Mouse (Mus musculus): ENCODE data around the gene Nbl1. TPM values are rescaled to one million over a fixed set of nuclear protein-coding genes. Genes with fewer than 3 reads are reported as not detected.

Gene Nbl1
- polyA plus RNA-seq (2016; fragmentation: Nextera tagmentation; extraction: Ambion mirVana): 6.4 and 7.3 TPM in 2 replicates

DNA sequence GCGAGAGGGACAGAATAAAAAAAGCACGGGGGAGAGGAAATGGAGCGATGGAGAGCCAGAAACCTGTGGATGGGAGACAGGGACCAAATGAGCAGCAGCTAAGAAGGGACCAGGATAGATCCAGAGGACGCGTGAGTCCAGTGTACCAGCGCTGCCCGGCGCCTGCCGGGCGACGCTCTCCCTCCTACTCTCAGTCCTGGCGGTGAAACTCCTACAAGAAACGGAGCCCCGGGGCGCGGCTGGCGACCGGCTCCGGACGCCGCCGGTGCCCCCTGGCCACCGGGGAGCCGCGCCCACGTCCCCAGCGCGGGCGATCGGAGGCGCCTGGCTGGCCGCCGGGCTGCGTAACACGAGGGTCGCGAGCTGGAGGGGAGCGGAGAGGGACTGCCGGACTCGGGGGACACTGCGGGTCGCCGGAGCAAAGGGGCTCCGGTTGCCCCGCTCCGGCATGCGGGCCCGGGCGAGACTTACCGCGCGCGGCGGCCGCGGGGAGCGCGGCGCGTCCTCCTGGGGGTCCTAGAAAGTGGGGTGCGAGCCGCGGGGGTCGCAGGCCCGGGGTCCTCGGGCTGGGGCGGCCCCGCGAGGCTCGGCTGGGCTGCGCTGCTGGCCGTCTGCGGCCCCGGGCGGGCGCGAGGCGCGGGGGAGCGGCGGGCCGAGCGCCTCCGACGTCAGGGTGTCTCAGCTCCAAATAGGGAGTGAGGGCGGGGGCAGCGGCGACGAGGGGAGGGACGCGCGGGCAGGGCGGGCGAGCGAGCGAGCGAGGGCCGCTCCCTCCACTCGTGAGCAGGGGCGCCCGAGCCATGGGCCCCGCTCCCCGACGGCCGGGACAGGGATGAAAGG is at the start of gene Nbl1:
TSS of gene Nbl1 (minus strand) at position 638 of the 840 bp plus-strand sequence.
- Histone ChIP-seq H3K27ac (peak within 1 kb of the TSS; percentile 88), H3K4me1 (peaks cover 37% of the 10 kb centered on the region), H3K4me3 (peak within 1 kb of the TSS; percentile 71), H3K9me3 (no peaks in the 10 kb centered on the region), H3K36me3 (no peaks in the 10 kb centered on the region), H3K27me3 (ENCODE audit: insufficient read depth, poor library complexity, severe bottlenecking) (peaks cover 77% of the 10 kb centered on the region)
- no peak for DNase-seq (ENCODE audit: low spot score)
- 1% methylated on average over 88 of the region's 105 CpGs for WGBS

DNA sequence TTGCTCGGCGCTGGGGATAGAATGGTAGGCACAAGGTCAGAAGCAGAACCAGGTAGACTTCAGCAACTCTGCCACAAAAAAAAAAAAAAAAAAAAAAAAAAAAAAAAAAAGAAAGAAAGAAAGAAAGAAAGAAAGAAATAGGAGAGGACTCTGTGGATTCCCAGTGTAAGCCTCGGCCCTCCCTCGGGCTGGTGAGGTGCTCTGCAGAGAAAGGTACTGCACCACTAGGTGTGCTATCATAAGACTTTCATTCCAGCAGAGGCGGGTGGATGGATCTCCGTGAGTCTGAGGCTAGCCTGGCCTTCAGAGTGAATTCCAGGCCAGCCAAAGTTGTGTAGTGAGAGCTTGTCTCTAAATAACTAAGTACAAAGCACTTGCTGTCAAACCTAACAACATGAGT is 49.0 kb upstream of the Nbl1 start:
- DNase-seq (ENCODE audit: low spot score): no peak
- no peak overlapping the region for H3K27ac ChIP-seq
- peaks cover 6% of the 10 kb centered on the region for H3K4me1 ChIP-seq
- H3K9me3 ChIP-seq: no peaks in the 10 kb centered on the region
- H3K36me3 ChIP-seq: no peaks in the 10 kb centered on the region
- WGBS: 71% methylated on average over 6 of the region's 6 CpGs
- no peak overlapping the region for H3K4me3 ChIP-seq
- H3K27me3 ChIP-seq (ENCODE audit: insufficient read depth, poor library complexity, severe bottlenecking): no peaks in the 10 kb centered on the region

DNA sequence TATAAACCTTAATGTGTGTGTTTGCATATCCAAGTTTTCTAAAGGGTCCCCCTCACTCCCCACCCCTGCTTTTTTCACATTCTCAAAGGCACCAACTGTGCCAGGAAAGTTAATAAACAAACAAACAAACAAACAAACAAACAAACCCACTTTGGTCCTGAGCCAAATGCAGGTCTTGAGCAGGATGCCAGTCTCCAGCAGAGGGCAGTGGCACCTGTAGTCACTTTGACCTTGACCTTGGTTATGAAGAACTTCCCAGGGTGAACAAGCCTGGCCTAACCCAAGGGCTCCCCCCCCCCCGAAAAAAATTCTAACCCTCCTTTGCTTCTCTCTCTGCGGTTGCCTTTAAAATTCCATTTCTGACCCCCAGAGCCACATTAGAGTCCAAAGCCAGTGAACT is 47.5 kb upstream of the Nbl1 start:
- H3K27ac ChIP-seq: no peak overlapping the region
- DNase-seq (ENCODE audit: low spot score): no peak
- 64% methylated on average over 2 of the region's 2 CpGs for WGBS

DNA sequence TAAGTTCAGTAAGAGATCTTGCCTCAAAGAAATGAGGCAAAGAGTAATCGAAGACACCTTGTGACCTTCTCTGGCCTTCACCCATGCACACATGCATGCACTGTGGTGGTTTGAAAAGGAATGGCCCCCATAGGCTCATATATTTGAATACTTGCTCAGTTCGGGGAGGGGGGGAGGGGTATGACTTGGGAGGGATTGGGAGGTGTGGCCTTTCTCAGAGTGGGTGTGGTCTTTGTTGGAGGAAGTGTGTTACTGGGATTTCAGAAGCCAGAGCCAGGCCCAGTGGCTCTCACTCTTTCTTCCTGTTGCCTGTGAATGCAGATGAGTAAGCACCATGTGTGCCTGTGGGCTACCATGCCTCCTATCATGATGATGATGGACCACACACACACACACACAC is 43.2 kb upstream of the Nbl1 start:
- WGBS: 86% methylated on average over 2 of the region's 2 CpGs
- no peaks in the 10 kb centered on the region for H3K27me3 ChIP-seq (ENCODE audit: insufficient read depth, poor library complexity, severe bottlenecking)

More for the DNA sequence above, 47.5 kb upstream of the Nbl1 start:
- H3K27me3 ChIP-seq (ENCODE audit: insufficient read depth, poor library complexity, severe bottlenecking): no peaks in the 10 kb centered on the region
- no peaks in the 10 kb centered on the region for H3K36me3 ChIP-seq
- no peaks in the 10 kb centered on the region for H3K9me3 ChIP-seq
- H3K4me1 ChIP-seq: peaks cover 6% of the 10 kb centered on the region
- H3K4me3 ChIP-seq: no peak overlapping the region

DNA sequence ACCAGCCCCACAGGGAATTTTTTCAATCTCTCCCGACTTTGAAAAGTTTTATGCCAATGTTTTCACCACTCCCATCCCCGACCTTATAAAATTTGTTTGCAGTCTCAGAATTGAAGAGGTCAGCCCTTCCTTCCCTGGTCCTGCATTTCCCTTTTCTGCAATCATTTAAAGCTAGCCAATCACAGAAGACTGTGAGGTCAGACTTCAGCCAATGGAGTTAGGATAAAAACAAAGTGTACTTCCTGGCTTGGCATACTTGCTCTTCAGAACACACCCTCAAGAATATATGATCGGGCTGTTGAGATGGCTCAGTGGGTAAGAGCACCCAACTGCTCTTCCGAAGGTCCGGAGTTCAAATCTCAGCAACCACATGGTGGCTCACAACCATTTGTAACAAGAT is 40.3 kb upstream of the Nbl1 start:
- no peaks in the 10 kb centered on the region for H3K9me3 ChIP-seq
- DNase-seq (ENCODE audit: low spot score): no peak
- peaks cover 19% of the 10 kb centered on the region for H3K4me1 ChIP-seq
- 80% methylated on average over 5 of the region's 5 CpGs for WGBS
- no peak overlapping the region for H3K4me3 ChIP-seq
- no peak overlapping the region for H3K27ac ChIP-seq
- no peaks in the 10 kb centered on the region for H3K36me3 ChIP-seq
- no peaks in the 10 kb centered on the region for H3K27me3 ChIP-seq (ENCODE audit: insufficient read depth, poor library complexity, severe bottlenecking)

More for the DNA sequence above, 43.2 kb upstream of the Nbl1 start:
- no peak overlapping the region for H3K4me3 ChIP-seq
- DNase-seq (ENCODE audit: low spot score): no peak
- H3K36me3 ChIP-seq: no peaks in the 10 kb centered on the region
- H3K4me1 ChIP-seq: no peaks in the 10 kb centered on the region
- no peaks in the 10 kb centered on the region for H3K9me3 ChIP-seq
- no peak overlapping the region for H3K27ac ChIP-seq

DNA sequence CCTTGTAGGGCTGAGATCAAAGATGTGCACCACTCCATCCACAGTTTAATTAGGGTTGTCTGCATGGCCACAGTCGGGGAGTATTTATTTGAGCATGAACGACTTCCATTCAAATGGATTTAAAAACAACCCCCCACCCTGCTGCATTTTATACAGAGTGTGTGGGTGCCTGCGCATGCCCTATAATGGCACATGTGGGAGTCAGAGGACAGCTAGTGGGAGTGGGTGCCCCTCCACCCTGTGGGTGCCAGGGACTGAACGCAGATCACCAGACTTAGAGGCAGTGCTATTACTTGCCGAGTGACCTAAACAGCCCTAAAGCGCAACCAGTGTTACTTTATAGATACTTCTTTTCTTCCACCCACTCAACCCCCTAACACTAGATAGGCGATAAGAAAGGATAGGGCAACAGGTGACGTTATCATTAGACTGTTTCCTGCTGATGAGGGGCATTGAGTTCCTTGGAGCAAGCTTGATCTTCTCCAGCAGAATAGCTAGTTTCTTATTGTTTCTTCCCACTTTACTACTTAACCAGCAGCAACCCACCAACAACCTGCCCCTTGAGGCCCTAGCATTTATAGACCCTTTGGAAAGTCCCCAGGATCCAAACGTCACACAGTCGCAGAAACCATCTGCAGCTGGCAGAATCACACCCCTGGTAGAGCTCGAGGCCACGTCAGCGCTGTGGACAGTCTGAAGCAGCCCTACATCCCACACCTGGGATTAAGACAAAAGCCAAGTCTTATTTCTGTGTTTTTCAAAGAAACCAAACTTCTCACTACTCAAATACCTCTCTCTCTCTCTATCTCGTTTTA is 39.3 kb upstream of the Nbl1 start:
- Histone ChIP-seq H3K36me3 (peaks cover under 1% of the 10 kb centered on the region), H3K27ac (peak overlapping the region; percentile 65), H3K27me3 (ENCODE audit: insufficient read depth, poor library complexity, severe bottlenecking) (no peaks in the 10 kb centered on the region), H3K4me1 (peaks cover 20% of the 10 kb centered on the region), H3K4me3 (no peak overlapping the region), H3K9me3 (no peaks in the 10 kb centered on the region)
- 79% methylated on average over 14 of the region's 14 CpGs for WGBS
- no peak for DNase-seq (ENCODE audit: low spot score)

DNA sequence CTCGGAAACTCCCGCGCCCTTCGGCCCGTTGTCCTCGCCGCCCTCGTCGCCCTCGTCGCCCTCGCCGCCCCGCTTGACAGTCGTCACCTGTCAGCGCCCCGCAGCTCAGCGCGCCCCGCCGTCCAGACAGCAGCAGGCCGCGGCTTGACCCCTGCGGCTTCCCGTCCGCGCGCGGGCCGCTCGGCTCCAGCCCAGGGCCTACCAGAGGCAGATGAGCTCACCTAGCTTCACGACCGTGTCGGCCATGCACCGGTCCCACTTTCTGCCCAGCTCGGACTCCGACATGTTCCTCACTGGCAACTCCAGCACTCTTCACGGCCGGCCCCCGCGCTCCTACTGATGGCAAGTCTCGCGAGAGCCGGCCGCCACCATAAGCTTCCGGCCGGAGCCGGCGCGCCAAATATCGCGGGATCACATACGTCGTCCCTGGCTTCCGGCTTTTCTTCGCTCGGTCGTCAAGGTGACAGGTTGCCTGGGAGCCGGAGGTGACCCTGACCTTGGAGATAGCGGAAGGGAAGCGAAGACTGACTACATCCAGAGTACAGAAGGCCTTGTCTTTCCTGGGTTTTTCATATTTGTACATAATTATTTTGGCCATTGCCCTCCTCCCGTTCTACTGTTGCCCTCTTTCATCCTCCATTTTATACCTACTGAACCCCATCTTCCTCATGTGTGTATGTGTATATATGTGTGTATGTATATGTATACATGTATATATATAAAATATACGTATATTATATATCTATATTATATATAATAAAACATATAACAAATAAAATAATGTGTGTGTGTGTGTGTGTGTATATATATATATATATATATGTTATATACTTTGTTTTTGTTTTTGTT is 38.1 kb upstream of the Nbl1 start, which contains the start of gene Minos1:
TSS of gene Minos1 (minus strand) at position 413 of the 849 bp plus-strand sequence.
- Histone ChIP-seq H3K4me1 (peaks cover 20% of the 10 kb centered on the region), H3K27me3 (ENCODE audit: insufficient read depth, poor library complexity, severe bottlenecking) (no peaks in the 10 kb centered on the region), H3K36me3 (peaks cover 8% of the 10 kb centered on the region), H3K9me3 (no peaks in the 10 kb centered on the region), H3K4me3 (peak within 1 kb of the TSS; percentile 90), H3K27ac (peak within 1 kb of the TSS; percentile 95)
- WGBS: under 1% methylated on average over 63 of the region's 63 CpGs
- DNase-seq (ENCODE audit: low spot score): peak; percentile 98

DNA sequence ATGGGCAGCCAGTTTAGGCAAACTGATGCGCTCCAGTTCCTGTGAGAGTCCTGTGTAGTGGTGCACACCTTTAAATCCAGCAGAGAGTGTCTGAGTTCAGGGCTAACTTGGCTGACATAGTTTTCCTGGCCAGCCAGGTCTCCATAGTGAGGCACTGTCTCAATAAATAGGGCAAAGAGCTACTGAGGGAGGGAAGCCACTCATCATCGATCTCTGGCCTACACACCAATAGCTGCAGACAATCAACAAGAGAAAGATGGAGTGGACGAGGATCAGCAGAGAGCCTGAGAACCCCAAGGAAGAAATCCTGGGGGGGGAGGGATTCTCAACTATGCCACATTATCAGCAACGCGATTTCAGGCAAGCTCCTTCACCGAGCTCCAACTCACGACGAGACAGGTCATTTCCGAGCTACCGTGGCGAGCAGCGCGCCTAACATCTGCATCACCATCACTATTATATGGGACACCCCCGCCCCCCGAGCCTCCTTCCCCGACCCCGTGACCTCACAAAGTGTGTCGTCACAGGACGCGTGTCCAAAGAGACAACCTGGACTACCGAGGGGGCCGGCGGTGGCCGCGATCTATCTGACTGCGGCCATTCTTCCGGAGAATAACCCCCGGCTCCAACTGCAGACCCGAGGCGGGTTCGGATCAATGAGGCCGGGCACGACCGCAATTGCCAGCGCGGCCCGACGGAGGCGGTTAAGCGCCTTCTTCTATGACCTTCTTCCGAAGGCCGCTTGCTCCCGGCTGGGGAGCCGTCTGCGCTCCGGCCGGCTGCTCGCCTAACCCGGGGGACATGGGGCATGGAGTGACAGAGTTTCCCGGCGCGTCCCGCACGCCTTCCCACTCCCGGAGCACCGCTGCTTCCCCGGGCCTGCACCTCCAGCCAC is 37.3 kb upstream of the Nbl1 start:
- 3% methylated on average over 57 of the region's 57 CpGs for WGBS
- Histone ChIP-seq H3K9me3 (no peaks in the 10 kb centered on the region), H3K4me3 (peak overlapping the region; percentile 90), H3K27me3 (ENCODE audit: insufficient read depth, poor library complexity, severe bottlenecking) (no peaks in the 10 kb centered on the region), H3K36me3 (peaks cover 8% of the 10 kb centered on the region), H3K4me1 (peaks cover 20% of the 10 kb centered on the region), H3K27ac (peak overlapping the region; percentile 95)
- DNase-seq (ENCODE audit: low spot score): peak; percentile 83

DNA sequence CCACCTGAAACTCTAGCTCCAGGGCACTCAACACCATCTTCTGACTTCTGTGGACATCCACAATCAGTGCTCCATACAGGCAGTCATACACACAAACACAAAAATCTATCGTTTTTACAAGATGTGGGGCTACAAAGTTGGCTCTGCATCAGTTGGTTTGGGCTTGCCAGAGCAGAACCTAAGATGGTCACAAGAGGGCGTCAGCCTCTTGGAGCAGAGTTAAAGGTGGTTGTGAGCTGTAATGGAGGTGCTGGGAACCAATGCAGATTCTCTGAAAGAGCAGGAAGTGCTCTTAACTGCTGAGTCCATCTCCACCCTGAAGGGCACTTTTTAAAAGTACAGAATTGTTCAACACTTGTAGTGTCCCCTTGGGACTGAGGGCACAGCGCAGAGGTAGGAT is 33.7 kb upstream of the Nbl1 start:
- H3K36me3 ChIP-seq: peaks cover 8% of the 10 kb centered on the region
- peaks cover 20% of the 10 kb centered on the region for H3K4me1 ChIP-seq
- no peaks in the 10 kb centered on the region for H3K9me3 ChIP-seq
- DNase-seq (ENCODE audit: low spot score): no peak
- 90% methylated on average over 3 of the region's 3 CpGs for WGBS
- H3K27ac ChIP-seq: no peak overlapping the region
- no peak overlapping the region for H3K4me3 ChIP-seq
- H3K27me3 ChIP-seq (ENCODE audit: insufficient read depth, poor library complexity, severe bottlenecking): no peaks in the 10 kb centered on the region

DNA sequence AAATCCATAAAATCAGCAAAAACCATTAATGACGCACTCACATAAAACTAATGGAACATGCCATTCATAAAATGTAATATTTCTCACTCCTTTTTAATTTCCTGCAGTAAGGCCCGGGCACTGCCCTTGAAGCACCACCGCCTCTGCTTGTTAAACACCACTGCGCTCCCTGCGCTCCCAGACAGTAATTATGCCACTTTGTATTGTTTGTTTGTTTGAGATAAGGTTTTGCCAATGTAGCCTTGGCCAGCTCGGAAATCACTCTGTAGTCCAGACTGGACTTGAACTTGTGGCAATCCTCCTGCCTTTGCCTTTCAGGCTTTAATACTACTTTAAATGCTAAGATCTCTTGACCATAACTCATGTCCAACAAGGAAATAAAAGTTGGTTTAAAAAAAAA is 32.1 kb upstream of the Nbl1 start:
- DNase-seq (ENCODE audit: low spot score): no peak
- 89% methylated on average over 6 of the region's 6 CpGs for WGBS
- no peaks in the 10 kb centered on the region for H3K9me3 ChIP-seq
- no peak overlapping the region for H3K4me3 ChIP-seq
- no peak overlapping the region for H3K27ac ChIP-seq
- peaks cover 20% of the 10 kb centered on the region for H3K4me1 ChIP-seq
- no peaks in the 10 kb centered on the region for H3K27me3 ChIP-seq (ENCODE audit: insufficient read depth, poor library complexity, severe bottlenecking)
- peaks cover 8% of the 10 kb centered on the region for H3K36me3 ChIP-seq

DNA sequence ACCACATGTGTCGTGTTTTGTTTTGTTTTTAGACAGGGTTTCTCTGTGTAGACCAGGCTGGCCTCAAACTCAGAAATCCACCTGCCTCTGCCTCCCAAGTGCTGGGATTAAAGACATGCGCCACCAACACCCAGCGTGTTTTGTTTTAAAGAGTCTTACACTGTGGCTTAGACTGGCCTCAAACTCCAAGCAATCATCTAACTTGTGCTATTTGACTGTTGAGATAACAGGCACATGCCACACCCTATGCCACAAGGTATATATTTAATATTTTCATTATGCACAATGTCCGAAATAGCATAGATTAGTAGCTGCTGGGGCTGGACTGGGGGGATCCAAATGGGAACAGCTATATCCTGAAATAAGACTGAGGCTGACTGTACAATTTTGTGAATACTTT is 29.8 kb upstream of the Nbl1 start:
- Histone ChIP-seq H3K9me3 (no peaks in the 10 kb centered on the region), H3K36me3 (peaks cover 8% of the 10 kb centered on the region), H3K4me1 (peaks cover 9% of the 10 kb centered on the region; the same call in 1 of the 2 replicates), H3K4me3 (no peak overlapping the region), H3K27ac (no peak overlapping the region), H3K27me3 (ENCODE audit: insufficient read depth, poor library complexity, severe bottlenecking) (no peaks in the 10 kb centered on the region)
- 89% methylated on average over 4 of the region's 4 CpGs for WGBS
- no peak for DNase-seq (ENCODE audit: low spot score)

DNA sequence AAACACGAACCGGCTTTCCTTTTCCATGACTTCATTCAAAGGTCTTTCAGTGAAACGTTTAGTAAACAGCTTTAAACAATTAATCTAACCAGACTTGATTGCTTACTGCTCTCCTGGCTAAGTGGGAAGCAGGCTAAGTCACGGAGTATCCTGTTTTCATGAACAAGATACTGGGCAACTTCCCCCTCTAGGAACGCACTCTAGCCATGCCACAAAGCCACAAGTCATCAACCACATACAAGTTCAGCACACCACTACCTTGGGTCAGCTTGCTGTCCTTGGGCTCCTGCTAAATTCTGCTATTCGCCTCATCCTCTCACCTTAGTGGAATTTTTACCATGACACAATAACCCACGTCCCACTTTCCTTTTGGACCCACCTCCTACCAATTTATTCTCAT is 28.2 kb upstream of the Nbl1 start:
- H3K4me1 ChIP-seq: peaks cover 13% of the 10 kb centered on the region
- DNase-seq (ENCODE audit: low spot score): no peak
- no peak overlapping the region for H3K27ac ChIP-seq
- WGBS: 73% methylated on average over 7 of the region's 7 CpGs
- no peaks in the 10 kb centered on the region for H3K9me3 ChIP-seq
- H3K4me3 ChIP-seq: no peak overlapping the region
- no peaks in the 10 kb centered on the region for H3K27me3 ChIP-seq (ENCODE audit: insufficient read depth, poor library complexity, severe bottlenecking)
- peaks cover 6% of the 10 kb centered on the region; the same call in 1 of the 2 replicates for H3K36me3 ChIP-seq
